ENCODE assay signal across 10 mouse cellular contexts in the genomic region with DNA sequence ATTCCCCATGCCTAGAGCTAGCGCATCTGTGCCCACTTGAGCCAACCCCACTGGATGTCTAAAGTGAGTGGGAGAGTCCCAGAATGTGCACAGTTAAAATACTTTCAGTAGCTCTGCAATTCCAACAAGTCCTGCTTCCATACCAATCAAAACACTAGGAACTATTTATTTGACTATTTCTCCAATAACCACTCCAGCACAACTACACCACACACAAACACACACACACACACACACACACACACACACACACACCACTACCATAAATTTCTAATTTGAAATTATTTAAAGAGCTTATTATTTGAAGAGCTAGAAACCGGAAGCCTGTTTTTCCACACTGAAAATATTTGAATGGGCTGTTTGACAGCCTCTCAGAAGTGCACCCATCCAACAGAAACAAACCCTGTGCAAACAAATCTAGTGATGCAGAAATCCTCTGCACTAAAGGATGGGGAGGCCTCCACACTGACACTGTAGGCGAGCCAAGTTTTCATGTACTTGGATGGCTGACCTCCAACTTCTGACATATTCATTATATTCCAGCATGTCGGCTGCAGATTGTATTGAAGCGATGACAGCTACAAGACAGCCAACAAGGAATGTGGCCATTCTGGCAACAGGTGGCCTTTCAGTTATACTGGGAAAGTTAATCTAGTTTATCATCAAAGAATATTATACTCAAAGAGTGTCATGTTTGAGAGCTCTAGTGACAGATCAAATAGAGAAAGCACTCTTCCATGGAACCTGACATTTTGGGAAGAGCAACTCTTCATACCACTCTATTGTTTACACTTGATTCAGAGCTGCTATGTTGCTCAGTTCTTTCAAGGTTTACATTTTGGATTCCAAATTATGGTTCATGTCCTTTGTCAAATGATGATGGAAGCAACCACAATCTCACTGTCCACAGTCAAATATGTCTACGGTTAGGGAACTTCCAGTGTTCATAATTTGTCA.
A peak's percentile ranks its signal among the peaks of the same experiment; 100 is the strongest.
DNase-seq lines count a peak whose midpoint lies in the region; ATAC-seq lines count a peak whose summit lies in the region.
"Had no signal": no experiment of that assay in that cellular context is flagged by ENCODE, and none has a peak within 500 bp of the region (broad histone marks: within the 10 kb centered on the region; RNA-seq: fewer than 3 reads in every experiment).

No protein-coding gene starts in this region.

- intact Hi-C loops in heart, postnatal 10 days (cut with DNase I), result no loop called here

- H3K4me2 ChIP-seq in forebrain, embryonic 13.5 days, result no peak overlapping the region
- no peak overlapping the region for H3K4me2 ChIP-seq in forebrain, embryonic 16.5 days (ENCODE audit: low read length)
- no peak overlapping the region for H3K4me2 ChIP-seq in hindbrain, embryonic 16.5 days (ENCODE audit: low read length)
- H3K4me2 ChIP-seq in lung, embryonic 15.5 days, result no peak overlapping the region

- H3K4me1 ChIP-seq in forebrain, embryonic 13.5 days, result 0 out of 2 replicates have a peak, but pooled peaks cover 3% of the 10 kb centered on the region
- peaks cover 5% of the 10 kb centered on the region; the same call in 1 of the 2 replicates for H3K4me1 ChIP-seq in forebrain, embryonic 16.5 days (replicated peaks; ENCODE audit: control insufficient read depth, insufficient read depth, low read length)
- no peaks in the 10 kb centered on the region for H3K4me1 ChIP-seq in hindbrain, embryonic 16.5 days (ENCODE audit: control insufficient read depth, insufficient read depth, low read depth, low read length)
- no peaks in the 10 kb centered on the region for H3K4me1 ChIP-seq in hindbrain, embryonic 10.5 days (replicated peaks)
- peaks cover 16% of the 10 kb centered on the region; the same call in 1 of the 2 replicates for H3K4me1 ChIP-seq in lung, embryonic 15.5 days

- no peaks in the 10 kb centered on the region for H3K9me3 ChIP-seq in forebrain, embryonic 13.5 days (replicated peaks)
- no peaks in the 10 kb centered on the region for H3K9me3 ChIP-seq in forebrain, embryonic 16.5 days (ENCODE audit: control insufficient read depth, low read length)
- H3K9me3 ChIP-seq in hindbrain, embryonic 16.5 days (ENCODE audit: control insufficient read depth, low read length), result no peaks in the 10 kb centered on the region
- no peaks in the 10 kb centered on the region for H3K9me3 ChIP-seq in hindbrain, embryonic 10.5 days
- H3K9me3 ChIP-seq in lung, embryonic 15.5 days, result no peaks in the 10 kb centered on the region

- H3K9ac ChIP-seq in forebrain, embryonic 13.5 days, result no peak overlapping the region
- no peak overlapping the region for H3K9ac ChIP-seq in forebrain, embryonic 16.5 days (replicated peaks; ENCODE audit: low read depth, low read length)
- no peak overlapping the region for H3K9ac ChIP-seq in hindbrain, embryonic 16.5 days (ENCODE audit: low read depth, low read length)
- no peak overlapping the region for H3K9ac ChIP-seq in lung, embryonic 15.5 days

- ATAC-seq in forebrain, embryonic 13.5 days, result peak; percentile 41; the same call in 1 of the 2 replicates
- no peak for ATAC-seq in forebrain, embryonic 16.5 days
- peak; percentile 63 for ATAC-seq in hindbrain, embryonic 16.5 days
- ATAC-seq in lung, embryonic 15.5 days (ENCODE audit: borderline replicate concordance, extremely low read depth, low FRiP score, low TSS enrichment), result peak; percentile 90

- whole genome bisulfite sequencing in forebrain, embryonic 13.5 days, result 75% methylated on average over 6 of the region's 6 CpGs
- 63% methylated on average over 6 of the region's 6 CpGs for WGBS in forebrain, embryonic 16.5 days
- WGBS in hindbrain, embryonic 16.5 days, result 66% methylated on average over 6 of the region's 6 CpGs
- WGBS in hindbrain, embryonic 10.5 days, result 82% methylated on average over 6 of the region's 6 CpGs
- 38% methylated on average over 6 of the region's 6 CpGs for WGBS in lung, embryonic 15.5 days

- DNase-seq in hindbrain, embryonic 10.5 days (ENCODE audit: low spot score), result no peak
- no peak for DNase-seq in lung, adult 18-20 months
- DNase-seq in heart, postnatal 10 days, result peak; percentile 37 to 60
- no peak for DNase-seq in right cerebral cortex, postnatal 4 days
- DNase-seq: thymus, postnatal 14 days had no signal

- H3K4me3 ChIP-seq in forebrain, embryonic 13.5 days, result no peak overlapping the region
- no peak overlapping the region for H3K4me3 ChIP-seq in forebrain, embryonic 16.5 days (replicated peaks; ENCODE audit: low read length)
- no peak overlapping the region for H3K4me3 ChIP-seq in hindbrain, embryonic 16.5 days (ENCODE audit: low read length)
- no peak overlapping the region for H3K4me3 ChIP-seq in hindbrain, embryonic 10.5 days
- no peak overlapping the region for H3K4me3 ChIP-seq in lung, embryonic 15.5 days
- H3K4me3 ChIP-seq: myocyte had no signal

- no peak overlapping the region for H3K27ac ChIP-seq in forebrain, embryonic 13.5 days
- no peak overlapping the region for H3K27ac ChIP-seq in forebrain, embryonic 16.5 days (ENCODE audit: low read length)
- H3K27ac ChIP-seq in hindbrain, embryonic 16.5 days (ENCODE audit: low read depth, low read length), result no peak overlapping the region
- no peak overlapping the region for H3K27ac ChIP-seq in hindbrain, embryonic 10.5 days
- 0 out of 2 replicates have a peak overlapping the region, but pooled peaks have one; percentile 17 for H3K27ac ChIP-seq in lung, embryonic 15.5 days

- H3K27me3 ChIP-seq in forebrain, embryonic 13.5 days, result no peaks in the 10 kb centered on the region
- 0 out of 2 replicates have a peak, but pooled peaks cover 2% of the 10 kb centered on the region for H3K27me3 ChIP-seq in forebrain, embryonic 16.5 days (replicated peaks; ENCODE audit: control insufficient read depth, insufficient read depth, low read length)
- H3K27me3 ChIP-seq in hindbrain, embryonic 16.5 days (replicated peaks; ENCODE audit: control insufficient read depth, insufficient read depth, low read length), result no peaks in the 10 kb centered on the region
- no peaks in the 10 kb centered on the region for H3K27me3 ChIP-seq in hindbrain, embryonic 10.5 days (ENCODE audit: insufficient read depth, poor library complexity, severe bottlenecking)
- H3K27me3 ChIP-seq in lung, embryonic 15.5 days, result peaks cover 9% of the 10 kb centered on the region; the same call in 1 of the 2 replicates

- H3K36me3 ChIP-seq in forebrain, embryonic 13.5 days (ENCODE audit: poor library complexity, severe bottlenecking), result no peaks in the 10 kb centered on the region
- no peaks in the 10 kb centered on the region for H3K36me3 ChIP-seq in forebrain, embryonic 16.5 days (ENCODE audit: control insufficient read depth, insufficient read depth)
- no peaks in the 10 kb centered on the region for H3K36me3 ChIP-seq in hindbrain, embryonic 16.5 days (ENCODE audit: control insufficient read depth, insufficient read depth, low read length)
- H3K36me3 ChIP-seq in hindbrain, embryonic 10.5 days, result no peaks in the 10 kb centered on the region
- no peaks in the 10 kb centered on the region for H3K36me3 ChIP-seq in lung, embryonic 15.5 days

Comparison
In these comparisons a context has a peak if more than half of its experiments do, and no peak if none do; other contexts are left out.
1. DNase-seq: peak in heart, postnatal 10 days (2 of 2); none in hindbrain, embryonic 10.5 days (single experiment), lung, adult 18-20 months (0 of 2) and right cerebral cortex, postnatal 4 days (single experiment).